Mouse (Mus musculus) lung, postnatal 36 days (tissue): Measurements from ENCODE around the gene Fam178b.
A peak's percentile ranks its signal among the peaks of the same experiment; 100 is the strongest.

Source experiments
- DNase-seq: peaks from one replicate; pipeline ENCODE4 v3.0.0; 2022; ENCODE audit warnings: mixed read lengths

The Fam178b gene

DNA sequence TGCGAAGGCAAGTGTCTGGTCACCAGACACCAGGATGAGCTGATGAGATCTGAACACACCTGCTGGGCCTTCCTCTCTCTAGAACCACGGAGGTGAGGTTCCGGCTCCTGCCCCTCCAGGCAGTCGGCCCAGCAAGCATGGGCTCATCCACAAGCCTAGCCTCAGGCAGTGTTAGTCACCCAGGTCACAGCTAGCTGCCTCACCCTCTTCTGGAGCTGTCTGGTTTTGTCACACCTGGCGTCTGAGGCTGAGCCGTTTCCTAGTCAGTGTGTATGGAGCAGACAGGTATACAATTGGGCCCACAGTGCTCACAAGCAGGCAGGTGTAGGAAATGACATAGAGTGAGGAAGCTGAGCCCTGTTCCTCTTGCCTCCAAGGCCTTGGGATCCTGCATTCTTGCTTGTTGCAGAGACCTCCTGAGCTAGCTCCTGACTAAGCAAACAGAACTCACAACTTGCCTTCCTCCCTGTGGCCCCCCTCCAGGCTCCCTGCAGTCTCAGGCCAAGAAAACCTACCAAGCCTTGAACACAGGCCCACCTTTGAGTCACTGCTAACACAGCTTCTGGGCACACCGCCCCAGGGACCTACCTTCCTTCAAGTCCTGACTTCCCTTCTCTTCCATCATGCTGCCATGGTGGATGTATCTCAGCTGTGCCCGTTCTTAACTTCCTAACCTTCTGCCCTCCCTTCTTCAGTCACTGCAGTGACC, 99.4 kb downstream of the Fam178b start:
- DNase-seq, result no peak

DNA sequence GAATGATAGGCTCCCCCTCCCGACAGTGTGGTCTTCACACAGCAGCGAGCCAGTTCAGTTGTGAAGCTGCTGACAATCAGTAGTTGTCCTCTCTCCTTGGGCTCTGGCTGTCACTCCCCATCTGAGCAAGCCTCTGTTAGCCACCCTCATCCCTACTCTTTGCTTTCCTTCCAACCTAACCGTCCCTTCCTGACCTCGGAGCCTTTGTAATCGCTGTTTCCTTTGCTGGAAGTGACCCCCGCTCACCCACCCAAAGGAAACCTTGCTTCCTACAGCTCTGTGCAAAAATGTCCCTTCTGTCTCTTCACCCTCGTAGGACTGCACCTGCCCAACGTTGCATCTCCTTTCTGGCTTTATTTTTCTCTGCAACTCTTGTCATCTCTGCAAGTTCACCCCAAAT, 100.8 kb downstream of the Fam178b start:
- no peak for DNase-seq

DNA sequence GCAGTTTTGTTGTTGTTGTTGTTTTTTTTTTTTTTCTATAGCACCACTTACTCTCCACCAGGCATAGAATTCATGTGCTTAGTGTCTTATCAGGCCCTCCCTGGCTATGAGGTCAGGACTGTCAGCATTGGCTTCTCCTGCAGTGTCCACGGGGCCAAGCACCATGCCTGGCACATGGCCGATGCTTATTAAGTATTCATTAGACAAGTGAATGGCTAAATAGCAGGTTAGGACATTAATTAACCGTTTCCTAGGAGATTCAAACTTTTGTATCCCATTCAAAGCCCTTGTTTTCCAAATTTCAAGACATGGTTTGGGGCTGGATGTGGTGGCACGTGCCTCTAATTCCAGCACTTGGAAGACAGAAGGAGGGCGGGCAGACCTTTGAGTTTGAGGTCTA, 101.7 kb downstream of the Fam178b start:
- DNase-seq, result no peak

DNA sequence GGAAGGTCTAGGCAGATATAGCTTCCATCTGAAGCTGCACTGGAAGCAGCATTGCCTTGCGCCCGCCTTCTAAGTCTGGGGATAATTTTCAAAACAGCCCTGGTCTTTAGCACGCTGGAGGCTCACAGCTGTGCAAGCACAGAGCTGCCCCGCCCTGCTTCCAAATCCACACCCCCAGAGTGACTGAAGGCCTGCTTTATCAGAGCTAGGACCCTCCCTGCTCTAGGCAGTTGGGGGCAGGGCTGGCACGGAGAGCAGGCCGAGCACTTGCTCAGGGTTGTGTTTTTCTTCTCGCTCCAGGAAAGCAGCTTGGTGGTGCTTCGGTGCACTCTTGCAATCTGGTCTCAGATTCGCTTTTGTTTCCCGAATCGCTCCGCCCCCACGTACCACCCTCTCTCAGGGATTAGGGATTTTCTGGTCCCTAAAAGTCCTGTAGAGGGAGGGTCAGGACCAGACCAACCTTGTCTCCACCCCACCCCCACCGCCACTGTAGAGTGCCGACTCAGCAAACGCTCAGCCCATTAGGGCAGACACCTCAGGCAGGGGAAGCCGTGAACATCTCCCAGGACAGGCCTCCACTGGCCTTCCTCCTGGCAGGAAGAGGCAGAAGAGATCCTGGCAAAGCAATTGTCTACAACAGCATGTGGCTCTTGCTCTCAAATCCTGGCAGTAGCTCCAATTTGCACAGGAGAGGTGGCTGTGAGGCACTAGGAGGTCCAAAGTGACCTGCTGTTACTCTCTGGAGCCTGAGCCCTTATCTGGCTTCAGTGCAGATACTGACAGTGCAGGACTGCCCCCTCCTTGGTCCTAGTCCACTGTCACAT, 102.4 kb downstream of the Fam178b start:
- DNase-seq, result peak; percentile 72

DNA sequence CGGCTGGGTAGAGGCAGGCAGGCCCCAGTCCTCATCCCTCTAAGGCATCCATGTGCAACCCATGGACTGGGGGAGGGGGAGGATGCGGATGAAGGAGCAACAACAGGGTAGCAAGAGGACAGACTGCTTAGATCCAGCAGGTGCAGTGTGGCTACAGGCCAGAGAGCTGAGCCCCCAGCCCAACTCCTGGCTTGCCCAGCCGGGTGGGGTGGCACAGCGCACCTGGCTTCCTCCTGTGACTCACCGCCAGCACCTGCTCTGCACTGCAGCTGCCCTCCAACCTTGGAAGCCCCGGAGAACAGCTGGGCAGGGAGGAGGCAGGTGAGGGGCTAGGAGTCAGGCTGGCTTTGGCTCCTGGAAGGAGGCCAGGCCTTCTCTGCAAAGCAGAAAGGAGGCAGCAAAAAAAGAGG, 103.0 kb downstream of the Fam178b start:
- no peak for DNase-seq

GRCm38 (mm10) chr1:36576991-36577675, 105.8 kb downstream of the Fam178b start:
- no peak for DNase-seq

DNA sequence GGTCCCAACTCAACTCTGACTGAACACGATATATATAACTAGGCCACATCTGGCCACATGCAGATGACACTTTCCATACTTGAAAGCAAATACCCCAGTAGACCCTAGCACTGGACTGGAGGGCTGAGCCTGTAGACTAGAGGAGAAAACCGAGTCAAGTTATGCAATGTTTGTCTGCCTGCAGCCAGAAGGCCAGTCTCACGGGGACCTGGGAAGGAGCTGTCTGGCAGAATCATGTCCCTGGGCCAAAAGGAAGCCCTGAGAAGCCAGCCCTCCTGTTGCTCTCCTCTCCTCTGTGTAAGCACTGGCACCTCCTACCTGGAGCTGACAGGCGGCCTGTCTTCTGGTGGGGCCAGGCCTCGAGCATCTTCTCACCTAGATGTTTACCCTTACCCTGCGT, 107.6 kb downstream of the Fam178b start:
- no peak for DNase-seq

GRCm38 (mm10) chr1:36574196-36574955, 108.6 kb downstream of the Fam178b start:
- DNase-seq, result peak; percentile 58

GRCm38 (mm10) chr1:36573524-36573923, 109.5 kb downstream of the Fam178b start:
- no peak for DNase-seq

DNA sequence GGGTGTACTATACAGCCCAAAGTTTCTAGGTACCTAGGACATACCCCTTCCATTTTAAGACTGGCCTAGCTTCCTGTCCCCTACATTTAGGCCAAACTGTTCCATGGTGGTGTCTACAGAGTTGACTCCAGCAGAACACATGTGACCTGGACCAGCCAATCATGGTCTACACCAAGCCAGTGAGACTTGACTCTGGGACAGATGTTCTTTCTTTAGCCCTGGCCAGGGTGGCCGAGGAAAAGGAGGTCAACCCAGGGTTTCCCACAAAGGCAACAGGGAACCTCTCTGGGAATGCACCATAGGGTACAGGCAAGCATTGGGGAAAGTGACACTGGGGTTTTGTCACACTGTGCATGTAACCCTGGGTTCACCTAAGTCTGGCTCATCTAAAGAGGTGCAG, 110.3 kb downstream of the Fam178b start:
- peak; percentile 48 for DNase-seq

DNA sequence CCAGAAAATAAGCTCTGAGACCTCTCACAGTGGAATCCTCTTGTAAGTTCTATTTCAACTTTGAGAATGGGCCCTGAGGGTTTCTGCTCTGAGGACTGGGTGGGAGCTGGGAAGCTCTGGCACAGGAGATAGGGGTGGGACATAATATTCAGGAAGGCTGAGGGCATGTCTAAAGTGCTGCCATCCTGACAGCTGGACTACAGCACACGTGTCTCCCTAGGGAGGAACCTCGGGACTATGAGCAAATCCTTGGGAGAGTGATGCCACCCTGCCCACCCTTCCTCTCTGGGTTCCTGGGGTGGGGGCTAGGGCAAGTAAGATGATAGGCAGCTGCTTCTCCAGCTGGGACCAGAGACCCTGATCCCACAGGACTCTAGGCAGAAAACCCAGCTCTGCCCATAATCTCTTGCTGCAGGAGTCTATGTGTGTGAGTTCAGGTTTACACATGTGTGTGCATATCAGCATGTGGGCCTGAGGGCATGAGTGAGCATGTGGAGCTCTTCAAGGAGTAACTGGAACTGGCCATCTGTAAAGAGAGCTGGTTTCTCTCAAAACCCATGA, 110.8 kb downstream of the Fam178b start:
- no peak for DNase-seq

DNA sequence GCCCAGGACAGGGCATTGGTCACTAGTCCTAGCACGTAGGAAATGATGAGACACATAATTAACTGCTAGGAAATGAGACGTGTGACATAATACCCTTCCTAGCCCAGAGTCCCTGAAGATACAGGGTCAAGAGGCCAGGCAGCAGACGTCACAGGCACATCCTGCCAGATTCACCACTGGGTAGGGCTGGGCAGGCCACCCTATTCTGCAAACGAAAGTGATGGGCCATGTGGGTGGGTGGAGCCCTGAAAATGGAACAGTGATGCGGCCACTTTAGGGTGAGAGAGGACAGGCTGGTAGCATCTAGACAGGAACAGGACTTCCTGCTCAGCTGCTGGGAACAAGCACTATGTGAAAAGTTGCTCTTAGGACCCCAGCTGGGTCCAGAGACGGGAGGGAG, 111.4 kb downstream of the Fam178b start:
- peak; percentile 90 for DNase-seq

DNA sequence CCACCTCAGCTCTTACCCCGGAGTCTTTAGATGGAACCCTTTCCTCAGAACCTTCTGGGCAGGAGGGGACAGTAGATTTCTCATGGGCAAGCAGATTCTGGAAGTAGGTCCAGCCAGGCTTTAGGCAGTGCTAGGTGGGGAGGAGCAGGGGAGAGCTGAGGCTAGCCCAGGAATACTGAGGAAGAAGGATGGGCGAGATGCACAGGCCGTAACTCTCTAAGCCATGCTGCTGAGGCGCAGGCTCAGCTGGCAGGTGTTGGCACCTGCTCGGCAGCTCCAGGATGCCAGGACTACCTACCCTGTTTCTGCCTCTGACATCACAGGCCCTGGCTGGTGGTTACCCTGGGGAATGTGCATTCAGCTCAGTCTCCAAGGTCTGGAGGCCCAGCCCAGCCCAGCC, 112.7 kb downstream of the Fam178b start:
- no peak for DNase-seq

DNA sequence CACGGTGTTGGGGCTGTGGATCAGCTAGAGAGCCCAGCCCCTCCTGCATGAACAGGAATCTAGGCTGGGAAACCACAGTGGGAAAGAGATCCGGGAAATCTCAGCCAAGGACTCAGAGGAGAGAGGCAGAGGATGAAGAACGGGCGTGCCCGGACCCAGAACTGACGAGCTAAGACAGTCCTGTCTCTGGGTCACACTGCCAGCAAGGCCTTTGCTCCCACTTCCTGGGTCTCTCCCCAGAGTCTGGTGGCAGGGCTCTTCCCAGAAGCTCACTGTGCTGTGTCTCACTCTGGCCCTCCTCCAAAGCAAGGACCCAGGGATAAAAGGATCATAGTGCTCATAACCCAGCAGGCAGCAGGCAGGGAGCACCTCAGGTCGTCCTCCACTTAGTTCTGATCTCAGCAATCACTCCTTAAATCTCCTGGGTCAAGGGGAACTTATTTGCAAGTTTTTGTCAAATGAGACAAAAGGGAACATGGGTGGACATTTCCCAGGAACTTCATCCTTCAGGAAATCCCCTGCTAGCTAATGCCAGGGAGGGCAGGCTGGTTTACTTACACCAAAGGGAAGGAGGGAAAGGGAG, 113.2 kb downstream of the Fam178b start:
- no peak for DNase-seq

DNA sequence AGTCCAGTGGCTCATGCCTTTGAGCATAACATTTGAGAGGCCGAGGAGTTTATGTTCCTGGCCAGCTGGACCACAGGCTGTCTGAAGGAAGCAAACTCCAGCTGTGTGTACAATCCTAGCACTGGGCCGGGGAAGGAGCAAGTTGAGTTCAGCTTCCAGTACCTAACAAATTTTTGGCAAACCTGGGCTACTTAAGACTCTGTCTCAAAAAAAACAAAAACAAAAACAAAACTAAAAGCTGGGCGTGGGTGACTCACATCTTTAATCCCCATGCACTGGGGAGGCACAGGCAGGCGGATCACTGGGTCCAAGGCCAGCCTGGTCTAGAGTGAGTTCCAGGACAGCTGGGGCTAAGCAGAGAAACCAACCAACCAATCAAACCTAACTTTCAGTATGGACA, 114.2 kb downstream of the Fam178b start:
- DNase-seq, result no peak

DNA sequence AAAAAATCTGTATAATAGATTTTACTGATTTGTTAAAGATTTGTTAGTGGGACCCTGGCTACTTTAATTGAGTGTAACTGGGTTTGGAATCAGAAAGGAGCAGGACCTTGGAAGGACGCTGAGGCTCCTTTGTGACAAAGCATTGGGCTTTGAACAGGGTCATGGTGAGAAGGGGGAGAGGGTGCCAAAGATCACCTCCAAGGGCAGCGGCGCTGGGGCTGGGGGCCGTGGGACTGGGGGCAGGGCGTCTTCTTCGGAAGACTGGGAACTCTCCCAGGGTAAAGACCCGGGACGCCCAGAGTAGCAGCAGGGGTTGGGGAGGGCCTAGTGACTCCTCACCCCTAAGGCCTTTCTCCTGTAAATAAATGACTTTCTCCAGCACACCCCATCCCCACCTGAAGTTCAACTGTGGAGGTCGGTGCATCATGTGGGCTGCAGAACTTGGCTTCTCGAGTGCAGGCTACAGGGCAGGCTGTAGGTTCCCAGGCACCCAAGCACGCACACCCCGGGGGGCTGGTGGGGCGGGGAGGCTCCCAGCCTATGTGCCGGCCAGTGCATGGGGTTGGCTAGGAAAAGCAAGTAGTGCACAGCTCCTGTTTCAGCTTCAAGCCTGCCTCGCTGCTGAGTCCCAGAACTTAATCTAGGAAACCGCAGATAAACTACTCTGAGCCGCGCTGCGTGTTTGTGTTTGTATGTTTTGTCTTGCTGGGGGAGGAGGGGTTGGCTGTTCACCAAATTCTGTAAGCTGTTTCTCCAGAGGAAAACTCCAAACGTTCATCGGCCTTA, 115.0 kb downstream of the Fam178b start:
- no peak for DNase-seq

DNA sequence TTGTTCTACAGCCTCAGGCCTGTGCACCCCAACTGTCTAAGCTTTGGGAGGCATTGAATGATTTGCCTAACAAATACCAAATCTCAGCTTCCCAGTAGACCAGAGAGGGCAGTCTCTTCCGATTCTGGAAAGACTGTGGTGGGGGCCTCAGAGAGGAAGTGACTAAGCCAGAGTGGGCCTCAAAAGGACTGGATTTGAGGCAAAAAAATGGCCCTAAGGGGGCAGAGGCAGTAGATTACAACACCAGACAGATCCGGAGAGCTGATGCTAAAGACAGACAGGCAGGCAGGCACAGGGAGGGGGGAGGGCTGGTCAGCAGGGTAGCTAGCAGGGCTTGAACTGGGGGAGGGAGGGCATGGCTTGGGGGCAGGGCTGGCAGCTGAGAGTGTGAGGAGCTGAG, 116.6 kb downstream of the Fam178b start:
- DNase-seq, result no peak

- no peak for DNase-seq
Observed at GRCm38 (mm10) chr1:36564101-36564500, 118.9 kb downstream of the Fam178b start.

DNA sequence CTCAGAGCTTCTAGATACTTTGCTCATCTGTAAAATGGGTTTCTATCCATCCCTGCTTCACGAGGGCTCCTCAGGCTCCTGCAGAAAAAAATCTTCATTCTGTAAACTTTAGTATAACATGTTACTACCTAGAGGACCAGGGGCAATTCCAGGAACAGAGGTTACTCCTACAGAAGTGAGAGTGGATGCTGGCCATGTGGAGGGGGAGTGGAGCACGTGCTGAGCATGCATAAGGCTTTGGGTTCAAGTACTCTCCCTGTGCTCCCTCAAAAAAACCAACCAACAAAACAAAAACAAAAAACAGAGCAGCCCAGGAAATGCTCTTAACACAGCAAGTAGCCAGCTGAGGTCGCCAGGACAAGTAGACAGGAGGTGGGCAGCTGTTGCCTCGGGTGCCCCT, 119.4 kb downstream of the Fam178b start:
- DNase-seq, result no peak

- DNase-seq, result no peak
Observed at GRCm38 (mm10) chr1:36563197-36563596, 119.8 kb downstream of the Fam178b start.

GRCm38 (mm10) chr1:36562388-36562787, 120.6 kb downstream of the Fam178b start:
- DNase-seq, result no peak
